Mouse (Mus musculus) small intestine, adult 2 months (tissue): ENCODE measurements around the gene Cep41. TPM values are rescaled to one million over a fixed set of nuclear protein-coding genes. Genes with fewer than 3 reads are reported as not detected.

Experiments used
- H3K27ac ChIP-seq: fragments of 200-500 bp; 2 replicates; pipeline ENCODE4 v1.5.1; 2012; ENCODE audit warnings: low read depth, low read length, control low read depth, inconsistent platforms; ENCODE audit not compliant: insufficient read depth
- H3K27me3 ChIP-seq: fragments of 200-500 bp; 2 replicates; pipeline ENCODE4 v1.6.1; 2012; ENCODE audit warnings: mild to moderate bottlenecking, moderate library complexity, low read length, inconsistent platforms; ENCODE audit not compliant: control insufficient read depth, insufficient read depth
- H3K36me3 ChIP-seq: fragments of 200-500 bp; 2 replicates; pipeline ENCODE4 v1.6.1; 2012; ENCODE audit warnings: mild to moderate bottlenecking, low read length, control low read depth, inconsistent platforms; ENCODE audit not compliant: control insufficient read depth, insufficient read depth
- H3K4me1 ChIP-seq: fragments of 200-500 bp; 2 replicates; pipeline ENCODE4 v1.6.1; 2012; ENCODE audit warnings: low read length, inconsistent platforms, mixed read lengths; ENCODE audit not compliant: control insufficient read depth, insufficient read depth, insufficient read length
- H3K4me3 ChIP-seq: fragments of 200-500 bp; 2 replicates; pipeline ENCODE4 v1.5.1; 2012; ENCODE audit warnings: low read depth, mild to moderate bottlenecking, control low read depth, inconsistent platforms, low read length, moderate library complexity
- CTCF ChIP-seq: fragments of 200-500 bp; IDR thresholded peaks from 2 replicates; pipeline ENCODE4 v1.5.1; 2012; ENCODE audit warnings: low read depth, mild to moderate bottlenecking, control low read depth, inconsistent platforms, low read length, moderate library complexity, mixed read lengths; ENCODE audit not compliant: insufficient replicate concordance, insufficient read length; ENCODE audit errors: extremely low read depth
- POLR2A ChIP-seq: fragments of 200-500 bp; IDR thresholded peaks from 2 replicates; pipeline ENCODE4 v1.6.1; 2012; ENCODE audit warnings: low read depth, mild to moderate bottlenecking, control low read depth, inconsistent platforms, low read length, moderate library complexity
- WGBS: fragments of 180-500 bp; shearing (Covaris S2); methylation state at CpG from one replicate; pipeline ENCODE4 v1.1.7; 2018; 5-methylcytosine and 5-hydroxymethylcytosine counted together
- polyA plus RNA-seq: library from polyadenylated mRNA; depleted of rRNA; stranded (reverse); fragments of >200 nt; gene quantifications from 2 replicates; pipeline ENCODE4 v1.2.3, GENCODE M21; 2012

The Cep41 gene
- polyA plus RNA-seq, 1 experiment = 0.99 TPM

DNA sequence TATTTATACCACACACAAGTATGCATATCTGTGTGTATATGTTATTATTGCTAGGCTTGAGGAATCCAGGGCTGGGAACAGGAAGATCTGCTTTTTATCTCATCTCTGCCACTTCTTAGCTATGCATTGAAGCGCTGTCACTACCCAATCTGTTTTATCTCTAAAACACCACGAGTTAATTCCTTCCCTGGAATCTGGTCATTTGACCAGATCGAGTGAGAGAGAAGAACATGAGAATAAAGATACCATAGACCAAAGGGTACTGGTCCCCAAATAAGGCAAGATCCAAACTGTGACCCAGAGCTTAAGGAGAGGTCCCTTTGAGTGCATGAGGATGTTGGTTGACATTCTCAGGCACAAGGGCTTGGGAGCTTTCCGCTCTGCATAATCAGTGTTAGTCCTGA is 71.6 kb downstream of the Cep41 start:
- H3K27ac ChIP-seq = no peak overlapping the region
- no peaks in the 10 kb centered on the region for H3K4me1 ChIP-seq
- H3K4me3 ChIP-seq = no peak overlapping the region
- WGBS = 52% methylated on average over 4 of the region's 4 CpGs
- peaks cover 3% of the 10 kb centered on the region for H3K27me3 ChIP-seq
- TF ChIP-seq POLR2A (no peak), CTCF (no peak)
- H3K36me3 ChIP-seq = no peaks in the 10 kb centered on the region

DNA sequence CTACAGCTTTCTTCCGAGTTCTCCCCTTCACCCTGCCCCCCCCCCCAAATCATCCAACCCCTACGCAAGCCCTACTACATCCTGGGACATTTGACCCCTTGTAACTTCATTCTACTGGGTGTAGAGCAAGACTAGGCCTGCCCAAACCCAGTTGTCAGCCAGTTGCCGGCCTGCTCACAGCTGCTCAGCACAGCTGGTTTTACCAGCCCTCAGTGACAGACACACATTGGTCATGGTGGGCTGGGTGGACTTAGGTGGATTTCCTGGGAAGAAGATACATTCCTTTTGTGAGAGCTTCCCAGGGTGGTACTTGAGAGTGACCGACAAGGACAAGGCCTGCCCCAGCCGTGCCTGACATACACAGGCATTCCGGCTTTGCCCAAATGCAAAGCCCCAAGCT is 72.6 kb downstream of the Cep41 start:
- peaks cover 6% of the 10 kb centered on the region for H3K27me3 ChIP-seq
- no peaks in the 10 kb centered on the region for H3K36me3 ChIP-seq
- TF ChIP-seq CTCF (no peak), POLR2A (no peak)
- no peak overlapping the region for H3K4me3 ChIP-seq
- WGBS = 86% methylated on average over 6 of the region's 6 CpGs
- H3K4me1 ChIP-seq = no peaks in the 10 kb centered on the region
- H3K27ac ChIP-seq = no peak overlapping the region

DNA sequence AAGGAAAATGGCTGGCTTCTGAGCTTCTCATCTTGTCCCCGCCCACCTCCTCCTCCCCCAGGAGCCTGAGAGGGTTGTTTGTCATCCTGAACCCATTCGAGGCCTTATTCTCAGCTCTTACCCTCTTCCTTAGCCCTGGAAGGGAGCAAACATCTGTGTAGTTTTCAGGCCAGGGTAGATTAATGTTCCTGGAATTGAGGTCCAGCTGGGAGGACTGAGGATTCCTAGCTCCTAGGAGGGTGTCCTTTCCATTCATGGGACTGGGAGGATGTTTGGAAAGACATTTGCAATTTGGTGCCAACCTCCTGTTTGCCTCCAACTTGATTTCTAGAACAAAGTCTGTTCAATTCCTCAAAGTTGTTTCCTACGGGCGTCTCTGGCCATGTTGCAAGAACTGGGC is 73.0 kb downstream of the Cep41 start:
- H3K4me1 ChIP-seq = no peaks in the 10 kb centered on the region
- H3K36me3 ChIP-seq = no peaks in the 10 kb centered on the region
- WGBS = 75% methylated on average over 4 of the region's 4 CpGs
- peaks cover 6% of the 10 kb centered on the region for H3K27me3 ChIP-seq
- H3K27ac ChIP-seq = no peak overlapping the region
- H3K4me3 ChIP-seq = no peak overlapping the region
- TF ChIP-seq CTCF = no peak
- no peak for TF ChIP-seq POLR2A

DNA sequence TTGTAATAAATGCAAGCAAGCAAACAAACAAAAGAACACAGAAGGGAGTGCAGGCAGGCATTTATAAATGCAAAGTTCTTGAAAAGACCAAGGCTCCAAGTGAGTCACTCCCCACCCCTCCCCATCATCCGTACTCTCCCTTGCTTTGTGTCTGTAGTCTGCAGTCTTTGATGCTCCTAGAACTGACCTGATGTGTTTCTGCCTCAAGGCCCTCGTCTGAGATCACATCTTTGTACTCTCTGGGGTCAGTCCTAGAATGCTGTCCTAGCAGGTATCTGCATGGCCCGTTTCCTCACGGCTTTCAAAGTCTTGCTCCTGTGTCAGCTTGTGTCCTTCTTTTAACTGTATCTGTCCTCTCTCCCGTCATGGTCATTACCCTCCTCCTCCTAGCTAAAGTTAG is 73.9 kb downstream of the Cep41 start:
- Histone ChIP-seq H3K4me1 (no peaks in the 10 kb centered on the region), H3K27me3 (peaks cover 6% of the 10 kb centered on the region), H3K36me3 (no peaks in the 10 kb centered on the region), H3K27ac (no peak overlapping the region), H3K4me3 (no peak overlapping the region)
- 85% methylated on average over 5 of the region's 5 CpGs for WGBS
- TF ChIP-seq POLR2A = no peak
- TF ChIP-seq CTCF = no peak

DNA sequence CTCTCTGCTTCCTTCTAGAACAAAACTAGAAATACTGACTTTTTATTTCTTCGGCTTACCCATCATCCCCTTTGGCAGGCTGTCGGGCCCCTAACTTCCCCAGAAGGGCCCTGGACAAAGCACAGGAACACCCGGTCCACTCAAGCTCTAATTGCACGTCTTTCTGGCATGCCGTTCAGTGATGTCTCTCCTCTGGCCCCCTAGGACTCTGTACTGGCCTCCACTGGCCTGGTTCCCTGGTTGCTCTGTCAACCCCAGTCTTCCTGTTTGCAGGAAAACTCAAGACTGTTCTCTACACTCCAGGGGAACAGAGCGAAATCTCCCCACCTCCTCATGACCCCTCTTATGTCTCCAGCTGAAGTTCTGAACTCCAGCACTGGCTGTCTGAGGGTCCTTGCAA is 74.8 kb downstream of the Cep41 start:
- TF ChIP-seq POLR2A (no peak), CTCF (no peak)
- H3K36me3 ChIP-seq = no peaks in the 10 kb centered on the region
- WGBS = 63% methylated on average over 6 of the region's 6 CpGs
- no peaks in the 10 kb centered on the region for H3K4me1 ChIP-seq
- no peak overlapping the region for H3K4me3 ChIP-seq
- no peak overlapping the region for H3K27ac ChIP-seq
- H3K27me3 ChIP-seq = peaks cover 6% of the 10 kb centered on the region

DNA sequence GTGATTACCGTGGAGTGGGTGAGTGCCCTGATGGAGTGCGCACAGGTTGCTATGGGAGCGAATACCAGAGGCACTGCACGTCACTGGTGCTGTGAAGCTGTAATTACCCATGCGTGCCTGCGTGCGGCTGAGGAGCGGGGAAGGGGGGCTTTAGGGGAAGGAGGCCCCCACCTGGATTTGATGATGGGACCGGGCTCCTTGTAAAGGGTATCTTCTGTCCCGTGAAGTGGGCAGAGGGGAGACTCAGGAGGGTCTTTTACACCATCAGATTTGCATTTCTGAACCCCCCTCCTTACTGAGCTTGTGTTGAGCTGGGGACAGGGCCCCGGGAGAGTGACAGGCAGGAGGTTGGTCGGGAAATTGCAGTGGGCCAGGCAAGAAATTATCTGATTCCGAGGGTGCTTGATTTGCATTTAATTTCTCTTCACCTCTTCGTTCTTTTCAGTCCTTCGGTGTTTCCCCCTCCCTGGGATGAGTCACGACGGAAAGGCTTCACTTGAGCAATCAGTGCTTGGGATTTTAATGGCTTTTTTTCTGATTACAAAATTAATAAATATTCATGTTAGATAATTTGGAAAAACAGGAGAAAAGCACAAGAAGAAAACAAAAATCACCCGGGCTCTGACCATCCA is 75.5 kb downstream of the Cep41 start:
- WGBS = 28% methylated on average over 18 of the region's 18 CpGs
- Histone ChIP-seq H3K27ac (no peak overlapping the region), H3K27me3 (peaks cover 6% of the 10 kb centered on the region), H3K4me3 (no peak overlapping the region), H3K36me3 (no peaks in the 10 kb centered on the region), H3K4me1 (no peaks in the 10 kb centered on the region)
- TF ChIP-seq POLR2A (no peak), CTCF (no peak)

DNA sequence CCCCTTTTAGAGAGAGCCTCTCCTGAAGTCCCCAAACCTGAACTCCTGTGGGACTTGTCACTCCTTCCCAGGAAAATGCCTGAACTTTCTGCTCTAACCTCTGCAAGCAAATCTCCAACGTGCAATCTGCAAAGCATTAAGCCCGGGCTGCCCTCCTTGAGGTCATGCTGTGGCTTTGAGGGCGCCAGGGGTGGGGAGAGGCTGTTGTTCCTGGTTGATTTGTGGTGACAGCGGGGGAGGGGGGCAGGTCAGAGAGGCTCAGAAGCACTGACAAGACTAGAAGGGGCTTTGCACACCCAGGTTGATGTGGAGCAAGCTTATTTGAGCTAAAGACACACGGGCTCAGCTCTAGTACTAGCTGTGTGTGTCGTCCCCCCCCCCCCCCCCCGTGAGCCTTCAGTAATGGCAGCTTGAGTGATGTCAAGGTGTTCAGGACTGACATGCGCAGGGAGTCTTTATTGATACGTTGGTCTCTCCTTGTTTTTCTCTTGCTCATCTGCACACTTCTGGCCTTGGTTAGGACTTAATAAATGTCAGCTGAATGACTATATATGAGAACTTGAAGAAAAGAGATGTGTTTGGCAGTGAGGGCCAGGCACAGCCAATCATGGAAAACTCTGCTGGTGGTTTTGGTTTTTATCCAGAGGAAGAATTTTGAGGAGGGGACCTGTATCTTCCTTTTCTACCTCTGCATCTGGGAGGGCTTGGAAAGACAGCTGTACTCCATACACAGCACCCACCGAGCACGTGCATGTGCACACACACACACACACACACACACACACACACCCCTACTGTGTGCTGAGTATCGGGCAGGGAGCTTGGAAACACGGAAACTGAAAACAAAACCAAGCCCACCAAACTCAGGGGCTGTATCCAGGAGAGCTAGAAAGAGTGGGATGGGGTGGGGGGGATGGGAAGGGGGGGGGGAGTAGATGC is 76.3 kb downstream of the Cep41 start:
- H3K27ac ChIP-seq = no peak overlapping the region

DNA sequence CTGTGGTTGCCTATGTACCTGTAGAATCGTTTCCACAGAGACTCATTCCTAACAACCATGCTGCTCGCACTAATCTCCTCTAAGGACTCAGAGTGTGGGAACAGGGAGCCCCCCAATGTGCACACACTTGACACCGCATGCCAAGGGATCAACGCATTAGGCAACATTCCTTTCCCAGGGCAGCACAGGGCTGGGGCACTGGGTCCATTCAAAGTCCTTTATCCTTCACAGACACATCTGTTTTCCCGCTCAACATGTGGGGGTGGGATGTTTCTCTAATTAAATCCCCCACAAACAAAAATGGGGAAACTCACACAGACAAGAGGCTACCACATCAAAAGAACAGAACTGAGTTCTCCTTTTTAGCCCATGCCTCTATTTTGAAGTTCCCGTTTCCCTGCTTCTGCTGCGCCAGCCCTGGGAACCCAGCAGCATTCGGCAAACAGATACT is 77.0 kb downstream of the Cep41 start:
- 28% methylated on average over 8 of the region's 8 CpGs for WGBS
- peaks cover 6% of the 10 kb centered on the region for H3K27me3 ChIP-seq
- H3K36me3 ChIP-seq = no peaks in the 10 kb centered on the region
- TF ChIP-seq CTCF (no peak), POLR2A (no peak)
- H3K27ac ChIP-seq = no peak overlapping the region
- no peak overlapping the region for H3K4me3 ChIP-seq
- H3K4me1 ChIP-seq = no peaks in the 10 kb centered on the region

More for the DNA sequence above, 76.3 kb downstream of the Cep41 start:
- no peak overlapping the region for H3K4me3 ChIP-seq
- no peaks in the 10 kb centered on the region for H3K4me1 ChIP-seq
- TF ChIP-seq POLR2A (no peak), CTCF (no peak)
- H3K36me3 ChIP-seq = no peaks in the 10 kb centered on the region
- 26% methylated on average over 13 of the region's 13 CpGs for WGBS
- H3K27me3 ChIP-seq = peaks cover 6% of the 10 kb centered on the region
